Mouse (Mus musculus) neural tube, embryonic 15.5 days (tissue): ENCODE data around the gene Cyth1. TPM values are rescaled to one million over a fixed set of nuclear protein-coding genes. Genes with fewer than 3 reads are reported as not detected.

Experiments used
- ATAC-seq: fragments of 200-750 bp; cut with Nextera tagmentation; 2 replicates; pipeline ENCODE4 v1.8.0; 2017; ENCODE audit warnings: mild to moderate bottlenecking, moderate TSS enrichment, moderate library complexity; ENCODE audit not compliant: low FRiP score
- H3K27ac ChIP-seq: fragments of 300-500 bp; sonication (generic); replicated peaks from 2 replicates; pipeline ENCODE4 v1.5.1; 2015; ENCODE audit warnings: mild to moderate bottlenecking, inconsistent platforms
- H3K27me3 ChIP-seq: fragments of 300-500 bp; sonication (generic); replicated peaks from 2 replicates; pipeline ENCODE4 v1.6.1; 2015; ENCODE audit warnings: inconsistent platforms
- H3K36me3 ChIP-seq: fragments of 300-500 bp; sonication (generic); 2 replicates; pipeline ENCODE4 v1.6.1; 2015; ENCODE audit warnings: inconsistent platforms
- H3K4me1 ChIP-seq: fragments of 300-500 bp; sonication (generic); 2 replicates; pipeline ENCODE4 v1.6.1; 2015; ENCODE audit warnings: inconsistent platforms
- H3K4me2 ChIP-seq: fragments of 300-500 bp; sonication (generic); 2 replicates; pipeline ENCODE4 v1.6.1; 2015; ENCODE audit warnings: inconsistent platforms, mild to moderate bottlenecking, moderate library complexity
- H3K4me3 ChIP-seq: fragments of 300-500 bp; sonication (generic); replicated peaks from 2 replicates; pipeline ENCODE4 v1.5.1; 2015; ENCODE audit warnings: mild to moderate bottlenecking, inconsistent platforms
- H3K9ac ChIP-seq: fragments of 300-500 bp; sonication (generic); replicated peaks from 2 replicates; pipeline ENCODE4 v1.6.1; 2015; ENCODE audit warnings: mild to moderate bottlenecking, inconsistent platforms
- H3K9me3 ChIP-seq: fragments of 300-500 bp; sonication (generic); replicated peaks from 2 replicates; pipeline ENCODE4 v1.6.1; 2016; ENCODE audit warnings: inconsistent platforms
- WGBS: fragments of 180-500 bp; shearing (Covaris S2); methylation state at CpG from one replicate; pipeline ENCODE4 v1.1.7; 2015; ENCODE audit warnings: mixed read lengths; 5-methylcytosine and 5-hydroxymethylcytosine counted together
- polyA plus RNA-seq: library from polyadenylated mRNA; unstranded; fragments of >200 nt; fragmentation: Nextera tagmentation; extraction: Ambion mirVana; gene quantifications from 2 replicates; pipeline ENCODE4 v1.2.1, GENCODE M21; 2015

Cyth1 gene
- polyA plus RNA-seq, 1 experiment from 2014 or later: 22.5 TPM

GRCm38 (mm10) chr11:118084266-118084665 lies 164.1 kb downstream of the Cyth1 start:
- H3K4me1 ChIP-seq: peaks cover 6% of the 10 kb centered on the region; the same call in 1 of the 2 replicates
- no peak overlapping the region for H3K4me3 ChIP-seq
- no peak for ATAC-seq
- H3K9ac ChIP-seq: no peak overlapping the region
- H3K9me3 ChIP-seq: no peaks in the 10 kb centered on the region
- no peaks in the 10 kb centered on the region for H3K36me3 ChIP-seq
- 81% methylated on average over 3 of the region's 3 CpGs for WGBS
- H3K4me2 ChIP-seq: no peak overlapping the region
- no peak overlapping the region for H3K27ac ChIP-seq
- no peaks in the 10 kb centered on the region for H3K27me3 ChIP-seq

GRCm38 (mm10) chr11:118083811-118084210 lies 164.6 kb downstream of the Cyth1 start:
- Histone ChIP-seq H3K27ac (no peak overlapping the region), H3K4me2 (no peak overlapping the region), H3K4me3 (no peak overlapping the region), H3K36me3 (no peaks in the 10 kb centered on the region), H3K9ac (no peak overlapping the region), H3K4me1 (peaks cover 6% of the 10 kb centered on the region; the same call in 1 of the 2 replicates), H3K9me3 (no peaks in the 10 kb centered on the region), H3K27me3 (no peaks in the 10 kb centered on the region)
- 9% methylated on average over 6 of the region's 6 CpGs for WGBS
- ATAC-seq: no peak

DNA sequence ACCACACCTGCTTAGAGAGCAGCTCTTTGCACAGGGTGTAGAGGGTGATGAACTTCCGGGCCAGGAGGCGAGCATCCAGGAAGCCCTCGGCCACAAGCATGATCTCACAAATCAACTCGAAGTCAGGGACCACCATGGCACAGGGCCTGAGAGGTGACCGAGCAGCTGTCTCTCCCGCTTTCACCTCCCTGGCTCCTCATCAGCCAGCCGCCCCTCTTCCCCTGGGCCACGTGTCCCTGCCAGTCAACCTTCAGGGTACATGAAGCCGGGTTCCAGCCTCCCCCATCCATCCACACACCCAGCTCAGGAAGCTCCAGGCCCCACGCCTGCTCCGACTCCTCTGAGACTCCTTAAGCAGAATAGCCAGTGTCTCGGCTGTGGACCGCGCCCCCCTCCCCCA lies 166.1 kb downstream of the Cyth1 start:
- ATAC-seq: no peak
- 84% methylated on average over 14 of the region's 14 CpGs for WGBS
- Histone ChIP-seq H3K9me3 (no peaks in the 10 kb centered on the region), H3K27ac (no peak overlapping the region), H3K4me1 (peaks cover 6% of the 10 kb centered on the region; the same call in 1 of the 2 replicates), H3K4me3 (no peak overlapping the region), H3K36me3 (no peaks in the 10 kb centered on the region), H3K27me3 (no peaks in the 10 kb centered on the region), H3K9ac (no peak overlapping the region), H3K4me2 (no peak overlapping the region)

Other genes starting within 250 kb of the Cyth1 start
- gene Dnah17, start 118.0 kb downstream of the Cyth1 start, polyA plus RNA-seq: 0.19 and 0.28 TPM in 2 replicates
- 17.5 and 19.5 TPM in 2 replicates for gene Usp36, start 41.7 kb upstream of the Cyth1 start, polyA plus RNA-seq
- 0.18 and 0.37 TPM in 2 replicates for gene Cep295nl, start 93.9 kb upstream of the Cyth1 start, polyA plus RNA-seq
- gene Timp2, start 107.1 kb upstream of the Cyth1 start, polyA plus RNA-seq: 84.6 and 86.6 TPM in 2 replicates
- 3.6 and 20.7 TPM in 2 replicates for gene Lgals3bp, start 153.5 kb upstream of the Cyth1 start, polyA plus RNA-seq
- 28.9 and 29.4 TPM in 2 replicates for gene Cant1, start 170.5 kb upstream of the Cyth1 start, polyA plus RNA-seq
- 4.8 and 6.7 TPM in 2 replicates for gene C1qtnf1, start 179.6 kb upstream of the Cyth1 start, polyA plus RNA-seq
- 7.1 and 8.7 TPM in 2 replicates for gene Engase, start 228.2 kb upstream of the Cyth1 start, polyA plus RNA-seq